Mouse (Mus musculus): ENCODE results near the gene Lmntd1. TPM values are rescaled to one million over a fixed set of nuclear protein-coding genes. Genes with fewer than 3 reads are reported as not detected.

Lmntd1 gene
- polyA plus RNA-seq, 1 experiment from 2014 or later, result 3.0 TPM

DNA sequence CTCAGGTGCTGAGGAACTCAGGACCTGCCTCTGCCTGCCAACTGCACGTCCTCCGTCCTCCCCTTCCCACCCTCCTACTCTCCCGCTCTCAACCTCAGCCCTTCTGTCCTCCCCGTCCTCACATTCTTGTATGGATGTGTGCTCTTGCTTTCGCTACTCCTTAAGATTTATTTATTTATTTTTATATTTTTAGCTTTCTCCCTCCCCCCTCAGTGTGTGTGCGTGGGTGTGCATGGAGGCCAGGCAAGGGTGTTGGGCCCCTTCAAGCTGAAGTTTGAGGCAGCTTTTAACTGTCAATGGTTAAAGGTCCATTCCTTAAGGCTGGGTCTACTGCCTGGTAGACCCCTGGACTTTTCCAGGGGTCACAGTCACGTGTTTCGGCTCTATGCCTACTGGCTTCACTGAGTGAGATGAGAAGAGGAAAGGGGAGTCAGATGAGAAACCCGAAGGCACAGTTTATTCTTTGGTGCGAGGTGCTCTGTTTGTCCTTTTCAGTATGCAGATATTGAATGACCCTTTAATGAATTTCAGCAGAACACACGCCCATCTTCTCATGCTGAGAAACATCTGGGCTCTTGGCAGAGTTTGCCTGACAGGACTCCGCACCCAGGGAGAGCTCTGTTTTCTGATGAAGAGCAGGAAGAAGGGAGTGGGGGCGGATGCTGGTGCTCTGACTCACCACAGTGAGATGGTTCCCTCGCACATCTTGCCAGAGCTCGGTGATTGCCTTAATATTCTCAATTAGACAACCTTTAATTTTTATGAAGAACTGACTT is 163.3 kb downstream of the Lmntd1 start:
- peak; percentile 57 for DNase-seq (ENCODE audit: low spot score)
- ATAC-seq (replicated peaks; ENCODE audit: low FRiP score, low read depth), result no peak
- TF ChIP-seq CTCF (IDR thresholded peaks at IDR 0.05; ENCODE audit: low read depth), result no peak
- no peak overlapping the region for H3K9ac ChIP-seq (ENCODE audit: low read depth, low read length)
- 0 out of 2 replicates have a peak overlapping the region, but pooled peaks have one; percentile 13 for H3K4me2 ChIP-seq (ENCODE audit: low read length)
- peaks cover 5% of the 10 kb centered on the region; the same call in 1 of the 2 replicates for H3K4me1 ChIP-seq (replicated peaks; ENCODE audit: insufficient read depth, low read length)
- WGBS, result 42% methylated on average over 15 of the region's 15 CpGs
- no peak overlapping the region for H3K27ac ChIP-seq
- no peaks in the 10 kb centered on the region for H3K9me3 ChIP-seq (replicated peaks; ENCODE audit: low read length)
- H3K36me3 ChIP-seq (ENCODE audit: insufficient read depth, low read length), result no peaks in the 10 kb centered on the region
- H3K4me3 ChIP-seq (replicated peaks; ENCODE audit: low read depth, low read length), result no peak overlapping the region
- no peaks in the 10 kb centered on the region for H3K27me3 ChIP-seq (ENCODE audit: insufficient read depth, low read length)

DNA sequence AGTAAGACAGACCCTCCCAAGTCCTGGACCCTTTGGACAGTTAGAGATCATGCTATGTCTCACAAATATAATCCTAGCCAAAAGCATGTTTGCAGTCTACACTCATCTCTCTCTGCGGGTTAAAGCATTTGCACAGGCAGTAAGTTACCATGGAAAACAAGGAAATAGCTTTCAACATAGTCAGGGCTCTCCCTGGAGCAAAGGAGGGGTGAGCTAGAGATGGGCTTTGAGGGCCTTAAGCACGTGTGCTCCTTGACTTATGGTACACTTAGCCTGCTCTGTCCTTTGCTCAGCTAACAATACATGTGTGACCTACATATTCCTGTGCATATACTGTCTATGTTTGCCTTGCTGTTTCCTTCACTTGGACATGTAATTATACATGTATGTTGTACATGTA is 165.8 kb downstream of the Lmntd1 start:
- no peak for TF ChIP-seq CTCF (IDR thresholded peaks at IDR 0.05; ENCODE audit: low read depth)
- Histone ChIP-seq H3K27me3 (ENCODE audit: insufficient read depth, low read length) (no peaks in the 10 kb centered on the region), H3K9ac (ENCODE audit: low read depth, low read length) (no peak overlapping the region), H3K4me3 (replicated peaks; ENCODE audit: low read depth, low read length) (no peak overlapping the region), H3K36me3 (ENCODE audit: insufficient read depth, low read length) (no peaks in the 10 kb centered on the region), H3K9me3 (replicated peaks; ENCODE audit: low read length) (no peaks in the 10 kb centered on the region), H3K4me2 (ENCODE audit: low read length) (no peak overlapping the region), H3K27ac (no peak overlapping the region), H3K4me1 (replicated peaks; ENCODE audit: insufficient read depth, low read length) (peaks cover 5% of the 10 kb centered on the region; the same call in 1 of the 2 replicates)
- WGBS, result 58% methylated on average over 2 of the region's 2 CpGs
- ATAC-seq (replicated peaks; ENCODE audit: low FRiP score, low read depth) (no peak), DNase-seq (ENCODE audit: low spot score) (peak; percentile 33)

DNA sequence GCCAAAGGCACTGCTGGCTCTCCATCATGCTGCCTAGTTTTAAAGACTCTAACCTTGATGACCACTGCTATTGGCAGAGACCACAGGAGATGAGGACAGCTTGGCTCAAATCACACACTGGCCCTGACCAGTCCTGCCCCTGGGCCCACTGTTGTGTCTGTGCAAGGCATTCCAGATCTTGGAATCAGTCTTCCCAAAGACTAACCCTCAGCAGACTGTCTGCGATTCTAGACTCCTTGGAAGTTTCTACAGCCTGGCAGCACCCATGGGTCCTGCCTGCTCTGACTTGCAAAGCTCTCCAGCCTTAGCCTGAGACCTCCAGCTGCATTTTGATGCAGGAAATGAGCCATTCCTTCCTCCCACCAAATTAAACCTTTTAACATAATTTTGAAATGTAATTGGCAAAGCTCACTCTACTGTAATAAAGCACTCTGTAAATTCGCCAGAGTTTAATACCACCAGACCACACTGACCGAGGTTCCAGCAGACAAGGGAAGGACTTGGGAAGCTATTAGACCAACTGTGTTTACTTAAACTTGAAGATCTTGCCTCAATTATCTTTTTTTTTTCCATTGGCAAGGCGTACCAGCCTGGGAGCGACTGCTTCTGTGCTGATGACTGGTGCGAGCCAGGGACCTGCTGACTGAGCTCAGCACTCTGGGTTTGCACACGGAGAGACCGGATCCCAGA is 168.2 kb downstream of the Lmntd1 start:
- DNase-seq (ENCODE audit: low spot score) (peak; percentile 49), ATAC-seq (replicated peaks; ENCODE audit: low FRiP score, low read depth) (no peak)
- no peaks in the 10 kb centered on the region for H3K36me3 ChIP-seq (ENCODE audit: insufficient read depth, low read length)
- no peaks in the 10 kb centered on the region for H3K9me3 ChIP-seq (replicated peaks; ENCODE audit: low read length)
- H3K4me3 ChIP-seq (replicated peaks; ENCODE audit: low read depth, low read length), result no peak overlapping the region
- no peak overlapping the region for H3K27ac ChIP-seq
- no peak overlapping the region for H3K9ac ChIP-seq (ENCODE audit: low read depth, low read length)
- WGBS, result 65% methylated on average over 8 of the region's 8 CpGs
- H3K4me2 ChIP-seq (ENCODE audit: low read length), result no peak overlapping the region
- H3K27me3 ChIP-seq (ENCODE audit: insufficient read depth, low read length), result no peaks in the 10 kb centered on the region
- TF ChIP-seq CTCF (IDR thresholded peaks at IDR 0.05; ENCODE audit: low read depth), result no peak
- H3K4me1 ChIP-seq (replicated peaks; ENCODE audit: insufficient read depth, low read length), result peaks cover 5% of the 10 kb centered on the region; the same call in 1 of the 2 replicates

DNA sequence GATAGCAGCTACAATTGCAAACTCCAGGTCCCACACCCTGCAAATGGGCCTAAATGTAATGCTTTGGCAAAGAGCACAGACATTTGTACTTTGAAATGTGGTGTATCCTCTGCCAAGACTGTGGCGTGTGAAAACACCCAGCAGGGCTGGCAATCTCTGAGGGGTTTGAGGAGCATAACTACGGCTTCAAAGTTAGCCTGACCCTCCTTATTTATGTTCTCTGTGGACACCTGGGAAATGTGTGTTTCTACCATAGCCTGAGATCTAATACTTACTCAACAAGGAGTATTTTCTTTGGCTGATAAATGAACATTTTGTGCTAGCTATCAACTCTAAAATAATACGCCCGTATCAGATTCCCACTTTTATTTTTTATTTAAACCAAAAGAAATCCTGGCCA is 168.7 kb downstream of the Lmntd1 start:
- no peak for TF ChIP-seq CTCF (IDR thresholded peaks at IDR 0.05; ENCODE audit: low read depth)
- no peaks in the 10 kb centered on the region for H3K9me3 ChIP-seq (replicated peaks; ENCODE audit: low read length)
- no peaks in the 10 kb centered on the region; the same call in 1 of the 2 replicates for H3K4me1 ChIP-seq (replicated peaks; ENCODE audit: insufficient read depth, low read length)
- ATAC-seq (replicated peaks; ENCODE audit: low FRiP score, low read depth) (no peak), DNase-seq (ENCODE audit: low spot score) (peak; percentile 65)
- no peaks in the 10 kb centered on the region for H3K36me3 ChIP-seq (ENCODE audit: insufficient read depth, low read length)
- WGBS, result 53% methylated on average over 4 of the region's 4 CpGs
- H3K27me3 ChIP-seq (ENCODE audit: insufficient read depth, low read length), result no peaks in the 10 kb centered on the region
- no peak overlapping the region for H3K4me3 ChIP-seq (replicated peaks; ENCODE audit: low read depth, low read length)
- no peak overlapping the region for H3K9ac ChIP-seq (ENCODE audit: low read depth, low read length)
- H3K27ac ChIP-seq, result no peak overlapping the region
- no peak overlapping the region for H3K4me2 ChIP-seq (ENCODE audit: low read length)

DNA sequence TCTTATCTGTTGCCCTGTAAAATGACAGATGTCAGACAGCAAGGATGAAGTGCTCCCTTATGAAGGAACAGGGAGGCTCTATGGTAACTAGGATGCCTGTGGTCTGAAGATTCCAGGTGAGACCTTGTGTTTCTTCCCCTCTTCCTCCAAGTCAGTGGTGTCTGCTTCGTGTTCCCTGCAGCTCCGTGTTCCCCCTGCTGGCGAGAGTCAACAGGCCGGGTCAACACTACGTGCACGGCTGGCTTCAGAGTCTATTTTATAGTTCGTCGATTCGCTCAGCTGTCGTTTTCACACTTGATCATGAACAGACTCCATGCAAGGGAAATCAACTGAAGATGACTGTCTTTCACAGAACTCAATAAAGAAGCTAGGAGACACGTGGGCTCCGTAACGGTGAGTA is 171.3 kb downstream of the Lmntd1 start:
- Histone ChIP-seq H3K27ac (no peak overlapping the region), H3K27me3 (ENCODE audit: insufficient read depth, low read length) (no peaks in the 10 kb centered on the region), H3K4me1 (replicated peaks; ENCODE audit: insufficient read depth, low read length) (no peaks in the 10 kb centered on the region), H3K9me3 (replicated peaks; ENCODE audit: low read length) (no peaks in the 10 kb centered on the region), H3K36me3 (ENCODE audit: insufficient read depth, low read length) (no peaks in the 10 kb centered on the region), H3K9ac (ENCODE audit: low read depth, low read length) (no peak overlapping the region), H3K4me3 (replicated peaks; ENCODE audit: low read depth, low read length) (no peak overlapping the region), H3K4me2 (ENCODE audit: low read length) (no peak overlapping the region)
- DNase-seq (ENCODE audit: low spot score) (peak; percentile 42), ATAC-seq (replicated peaks; ENCODE audit: low FRiP score, low read depth) (no peak)
- peak; percentile 71 for TF ChIP-seq CTCF (IDR thresholded peaks at IDR 0.05; ENCODE audit: low read depth)
- WGBS, result 39% methylated on average over 13 of the region's 13 CpGs

DNA sequence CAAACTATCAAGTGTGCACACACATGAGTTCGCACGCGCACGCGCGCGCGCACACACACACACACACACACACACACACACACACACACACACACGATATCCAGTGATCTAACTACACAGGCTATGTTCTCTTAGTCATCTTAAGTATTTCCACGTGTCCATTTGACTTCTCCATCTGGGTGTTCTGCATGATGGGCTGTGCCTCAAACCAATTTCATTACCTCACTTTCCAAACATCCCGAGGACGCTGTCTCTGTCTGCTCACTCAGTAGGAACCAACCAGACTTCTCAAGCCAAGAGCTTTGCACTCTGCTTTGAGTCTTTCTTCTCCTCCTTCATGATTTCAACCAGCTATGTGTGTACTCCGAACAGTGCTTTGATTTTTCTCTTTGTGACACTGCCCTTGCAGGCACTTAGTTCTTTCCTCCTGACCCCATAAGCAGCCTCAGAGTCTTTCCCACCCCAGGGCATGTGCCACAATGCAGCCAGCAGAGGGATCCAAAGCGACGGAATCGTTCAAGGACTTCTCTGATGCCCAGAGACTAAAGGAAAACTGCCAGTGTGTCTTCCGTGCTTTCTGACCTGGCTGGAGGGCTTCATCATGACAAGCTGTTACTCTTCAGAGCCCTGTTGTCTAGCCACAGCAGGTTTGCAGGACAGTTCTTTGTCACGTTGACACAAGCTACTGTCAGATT is 172.6 kb downstream of the Lmntd1 start:
- ATAC-seq (replicated peaks; ENCODE audit: low FRiP score, low read depth) (peak; percentile 72), DNase-seq (ENCODE audit: low spot score) (peak; percentile 86)
- Histone ChIP-seq H3K4me1 (replicated peaks; ENCODE audit: insufficient read depth, low read length) (no peaks in the 10 kb centered on the region), H3K4me2 (ENCODE audit: low read length) (no peak overlapping the region), H3K9me3 (replicated peaks; ENCODE audit: low read length) (no peaks in the 10 kb centered on the region), H3K27me3 (ENCODE audit: insufficient read depth, low read length) (no peaks in the 10 kb centered on the region), H3K36me3 (ENCODE audit: insufficient read depth, low read length) (no peaks in the 10 kb centered on the region), H3K27ac (0 out of 2 replicates have a peak overlapping the region, but pooled peaks have one; percentile 0), H3K9ac (ENCODE audit: low read depth, low read length) (no peak overlapping the region), H3K4me3 (replicated peaks; ENCODE audit: low read depth, low read length) (no peak overlapping the region)
- 56% methylated on average over 18 of the region's 18 CpGs for WGBS
- TF ChIP-seq CTCF (IDR thresholded peaks at IDR 0.05; ENCODE audit: low read depth), result peak; percentile 87
